ENCODE assay signal across 1 mouse cellular context in genomic region chr2:18952102-18952673, GRCm38 (mm10).
TF ChIP-seq lines count a peak whose summit lies in the region.

No protein-coding gene starts in this region.

TF ChIP-seq in MEL, 35 proteins besides CTCF, POLR2A, EP300 and RAD21 (continued from another document):
- no peak for TF ChIP-seq E2F4 (IDR thresholded peaks at IDR 0.05; ENCODE audit: borderline replicate concordance, low read depth, low read length)
- TF ChIP-seq ZC3H11A (IDR thresholded peaks at IDR 0.05; ENCODE audit: low read depth, low read length): no peak
- peak; percentile 53; the same call in 1 of the 2 replicates for TF ChIP-seq MEF2A (IDR thresholded peaks at IDR 0.05; ENCODE audit: extremely low read depth, insufficient replicate concordance, low read depth, low read length, poor library complexity, severe bottlenecking)
- 0 out of 2 replicates have a peak, but pooled peaks have one; percentile 44 for TF ChIP-seq ZMIZ1 (IDR thresholded peaks at IDR 0.05; ENCODE audit: low read depth, low read length)
- no peak for TF ChIP-seq SMC3 (IDR thresholded peaks at IDR 0.05; ENCODE audit: low read depth, low read length)
- TF ChIP-seq GATA1 (IDR thresholded peaks at IDR 0.05; ENCODE audit: low read depth, low read length): peak; percentile 91
- peak; percentile 33; the same call in 1 of the 2 replicates for TF ChIP-seq ZNF384 (IDR thresholded peaks at IDR 0.05; ENCODE audit: low read depth, low read length)
- no peak for TF ChIP-seq ZKSCAN1 (IDR thresholded peaks at IDR 0.05; ENCODE audit: low read depth, low read length)
- no peak for TF ChIP-seq POLR2AphosphoS5 (IDR thresholded peaks at IDR 0.05; ENCODE audit: borderline replicate concordance, low read depth, low read length)
- TF ChIP-seq ETS1 (IDR thresholded peaks at IDR 0.05; ENCODE audit: low read depth, low read length): peak; percentile 99
- peak; percentile 67; the same call in 1 of the 2 replicates for TF ChIP-seq MAX (IDR thresholded peaks at IDR 0.05; ENCODE audit: low read length)
- peak; percentile 45; the same call in 1 of the 2 replicates for TF ChIP-seq CHD2 (IDR thresholded peaks at IDR 0.05; ENCODE audit: low read length)
- TF ChIP-seq MAZ (IDR thresholded peaks at IDR 0.05; ENCODE audit: low read depth, low read length): peak; percentile 80
- peak; percentile 91 for TF ChIP-seq TCF12 (IDR thresholded peaks at IDR 0.05; ENCODE audit: low read depth, low read length)
- TF ChIP-seq TBP (IDR thresholded peaks at IDR 0.05; ENCODE audit: low read depth, low read length): peak; percentile 55; the same call in 1 of the 2 replicates
- TF ChIP-seq POLR2AphosphoS2 (IDR thresholded peaks at IDR 0.05; ENCODE audit: low read length): no peak
- peak; percentile 77; the same call in 1 of the 2 replicates for TF ChIP-seq BHLHE40 (IDR thresholded peaks at IDR 0.05; ENCODE audit: borderline replicate concordance, low read depth, low read length)
